Mouse (Mus musculus): Measurements from ENCODE around the gene Olfr1366.
"Not testable (repeated sequence)": the region's sequence is repeated elsewhere in the genome, so short reads cannot be mapped to it uniquely, and the experiment has no call there.

Olfr1366 gene

GRCm38 (mm10) chr13:21506221-21506649 is 36.4 kb downstream of the Olfr1366 start:
- TF ChIP-seq CTCF (conservative IDR thresholded peaks at IDR 0.05; ENCODE audit: low read length) (no peak), NANOG (IDR thresholded peaks at IDR 0.05; ENCODE audit: borderline replicate concordance, low read length) (no peak), POU5F1 (IDR thresholded peaks at IDR 0.05; ENCODE audit: borderline replicate concordance, low read length) (no peak)
- H3K27me3 ChIP-seq (ENCODE audit: insufficient read depth, low read length), result no peaks in the 10 kb centered on the region
- peak overlapping the region; percentile 83 for H3K4me3 ChIP-seq (replicated peaks; ENCODE audit: low read length)

DNA sequence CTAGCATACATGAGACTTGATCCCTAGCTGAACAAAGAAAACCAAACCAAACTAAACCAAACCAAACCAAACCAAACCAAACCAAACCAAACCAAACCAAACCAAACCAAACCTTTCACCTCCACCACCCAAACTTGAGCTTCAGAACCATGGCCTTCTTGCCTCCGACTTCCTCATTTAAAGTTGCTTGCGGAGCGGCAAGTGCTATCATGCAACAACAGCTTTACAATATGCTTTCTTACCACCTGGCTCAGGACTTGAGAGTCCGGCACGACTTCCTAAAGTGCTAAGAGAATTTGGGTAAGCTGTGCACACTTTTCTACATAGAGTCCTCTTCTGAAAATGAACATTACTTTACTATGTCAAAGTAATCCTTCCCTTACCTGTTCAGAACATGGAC is 40.3 kb downstream of the Olfr1366 start:
- no peaks in the 10 kb centered on the region for H3K36me3 ChIP-seq (ENCODE audit: insufficient read depth, low read length)
- no peaks in the 10 kb centered on the region for H3K9me3 ChIP-seq (ENCODE audit: low read length)
- no peak overlapping the region for H3K4me3 ChIP-seq (replicated peaks; ENCODE audit: low read length)
- peaks cover 3% of the 10 kb centered on the region for H3K27me3 ChIP-seq (ENCODE audit: insufficient read depth, low read length)
- TF ChIP-seq POU5F1 (IDR thresholded peaks at IDR 0.05; ENCODE audit: borderline replicate concordance, low read length) (no peak), CTCF (conservative IDR thresholded peaks at IDR 0.05; ENCODE audit: low read length) (no peak), NANOG (IDR thresholded peaks at IDR 0.05; ENCODE audit: borderline replicate concordance, low read length) (no peak)
- H3K4me1 ChIP-seq (replicated peaks; ENCODE audit: low read depth, low read length), result peaks cover 4% of the 10 kb centered on the region

More at GRCm38 (mm10) chr13:21506221-21506649, 36.4 kb downstream of the Olfr1366 start:
- Histone ChIP-seq H3K36me3 (ENCODE audit: insufficient read depth, low read length) (no peaks in the 10 kb centered on the region), H3K4me1 (replicated peaks; ENCODE audit: low read depth, low read length) (peaks cover 4% of the 10 kb centered on the region), H3K9me3 (ENCODE audit: low read length) (no peaks in the 10 kb centered on the region)

GRCm38 (mm10) chr13:21501182-21501581 is 41.4 kb downstream of the Olfr1366 start, which contains the start of gene Gm11273:
Gene Gm11273 (minus strand): TSS chr13:21501418.
- not testable (repeated sequence) for H3K9me3 ChIP-seq (ENCODE audit: low read length); H3K4me3 ChIP-seq (replicated peaks; ENCODE audit: low read length); H3K36me3 ChIP-seq (ENCODE audit: insufficient read depth, low read length); H3K27me3 ChIP-seq (ENCODE audit: insufficient read depth, low read length); H3K4me1 ChIP-seq (replicated peaks; ENCODE audit: low read depth, low read length)

- H3K9me3 ChIP-seq (ENCODE audit: low read length), result 0 out of 2 replicates have a peak, but pooled peaks cover 3% of the 10 kb centered on the region
- peaks cover 14% of the 10 kb centered on the region for H3K27me3 ChIP-seq (ENCODE audit: insufficient read depth, low read length)
- TF ChIP-seq NANOG (IDR thresholded peaks at IDR 0.05; ENCODE audit: borderline replicate concordance, low read length) (no peak), CTCF (conservative IDR thresholded peaks at IDR 0.05; ENCODE audit: low read length) (no peak), POU5F1 (IDR thresholded peaks at IDR 0.05; ENCODE audit: borderline replicate concordance, low read length) (no peak)
- H3K36me3 ChIP-seq (ENCODE audit: insufficient read depth, low read length), result no peaks in the 10 kb centered on the region
- no peak within 1 kb of the TSS for H3K4me3 ChIP-seq (replicated peaks; ENCODE audit: low read length)
- H3K4me1 ChIP-seq (replicated peaks; ENCODE audit: low read depth, low read length), result no peaks in the 10 kb centered on the region
These were observed 47.5 kb downstream of the Olfr1366 start, which contains the start of gene AK157302 for GRCm38 (mm10) chr13:21495080-21495479. Gene AK157302 (plus strand): TSS chr13:21495223.

- Histone ChIP-seq H3K27me3 (ENCODE audit: insufficient read depth, low read length) (peaks cover 12% of the 10 kb centered on the region), H3K4me1 (replicated peaks; ENCODE audit: low read depth, low read length) (no peaks in the 10 kb centered on the region), H3K9me3 (ENCODE audit: low read length) (peaks cover 13% of the 10 kb centered on the region), H3K4me3 (replicated peaks; ENCODE audit: low read length) (no peak overlapping the region), H3K36me3 (ENCODE audit: insufficient read depth, low read length) (no peaks in the 10 kb centered on the region)
- TF ChIP-seq POU5F1 (IDR thresholded peaks at IDR 0.05; ENCODE audit: borderline replicate concordance, low read length) (no peak), NANOG (IDR thresholded peaks at IDR 0.05; ENCODE audit: borderline replicate concordance, low read length) (no peak), CTCF (conservative IDR thresholded peaks at IDR 0.05; ENCODE audit: low read length) (no peak)
These were observed 49.8 kb downstream of the Olfr1366 start for GRCm38 (mm10) chr13:21492847-21493246.

GRCm38 (mm10) chr13:21486881-21487280 is 55.7 kb downstream of the Olfr1366 start:
- Histone ChIP-seq H3K27me3 (ENCODE audit: insufficient read depth, low read length) (peaks cover 8% of the 10 kb centered on the region; the same call in 1 of the 2 replicates), H3K4me3 (replicated peaks; ENCODE audit: low read length) (no peak overlapping the region), H3K4me1 (replicated peaks; ENCODE audit: low read depth, low read length) (no peaks in the 10 kb centered on the region; the same call in 1 of the 2 replicates), H3K36me3 (ENCODE audit: insufficient read depth, low read length) (no peaks in the 10 kb centered on the region), H3K9me3 (ENCODE audit: low read length) (peaks cover 24% of the 10 kb centered on the region)
- TF ChIP-seq POU5F1 (IDR thresholded peaks at IDR 0.05; ENCODE audit: borderline replicate concordance, low read length) (no peak), CTCF (conservative IDR thresholded peaks at IDR 0.05; ENCODE audit: low read length) (no peak), NANOG (IDR thresholded peaks at IDR 0.05; ENCODE audit: borderline replicate concordance, low read length) (no peak)

Data from E14TG2a.4 (cell line).